Mouse (Mus musculus) CD4-positive naive resting alpha-beta T cell, adult 57 days (primary cell): ENCODE results near the gene Msl3l2. TPM values are rescaled to one million over a fixed set of nuclear protein-coding genes. Genes with fewer than 3 reads are reported as not detected.

Source experiments
- total RNA-seq: library from RNA; stranded (reverse); gene quantifications from one replicate; pipeline ENCODE4 v1.2.4, GENCODE M21; 2023

Gene Msl3l2
- 14.8 TPM for total RNA-seq

DNA sequence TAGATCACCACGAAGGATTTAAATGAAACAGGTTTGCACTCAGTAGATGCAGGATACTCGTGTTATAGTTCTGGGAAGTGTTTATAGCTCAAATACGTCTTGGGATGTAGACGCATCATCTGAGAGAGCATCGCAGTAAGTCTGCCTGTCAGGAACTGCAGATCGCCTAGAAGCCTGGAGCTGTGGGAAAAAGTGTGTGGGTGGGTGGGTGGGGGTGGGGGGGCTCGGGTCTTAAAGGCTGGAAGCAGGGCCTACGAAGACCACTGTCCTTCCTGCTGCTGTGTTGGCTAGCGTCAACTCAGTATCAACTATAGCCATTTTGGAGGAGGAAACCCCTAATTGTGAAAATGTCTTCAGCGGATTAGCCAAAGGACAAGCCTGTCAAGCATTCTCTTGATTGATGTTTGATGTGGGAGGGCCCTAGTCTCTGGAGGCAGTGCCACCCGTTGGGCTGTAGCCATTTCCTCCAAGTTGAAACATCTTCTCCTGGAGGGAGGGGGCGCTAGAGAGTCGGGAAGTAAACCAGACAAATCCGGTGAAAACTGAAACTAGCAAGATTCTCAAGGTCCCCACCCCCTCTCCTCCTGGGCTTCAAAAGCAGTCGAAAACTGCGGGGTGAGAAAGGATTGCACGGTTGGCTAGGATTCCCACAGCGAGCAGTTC lies at the start of gene Msl3l2:
TSS of gene Msl3l2 (plus strand) at position 585 of the 663 bp plus-strand sequence.

Other genes starting within 250 kb of the Msl3l2 start
- gene Tbc1d32, start 121.8 kb downstream of the Msl3l2 start, total RNA-seq = 2.1 TPM